Mouse (Mus musculus): ENCODE data around the gene Cd22. TPM values are rescaled to one million over a fixed set of nuclear protein-coding genes. Genes with fewer than 3 reads are reported as not detected.

The Cd22 gene
- polyA plus RNA-seq, 1 experiment = 0.41 TPM

- TF ChIP-seq POLR2A (IDR thresholded peaks at IDR 0.05; ENCODE audit: control insufficient read depth, low read depth, low read length) (no peak), CTCF (IDR thresholded peaks at IDR 0.05; ENCODE audit: control insufficient read depth, insufficient read depth, insufficient replicate concordance, low read depth, low read length) (no peak)
These were observed 10.5 kb upstream of the Cd22 start for GRCm38 (mm10) chr7:30890681-30891080.

GRCm38 (mm10) chr7:30888786-30889185, 8.6 kb upstream of the Cd22 start:
- H3K4me1 ChIP-seq (ENCODE audit: control insufficient read depth, insufficient read depth, low read length) = peaks cover 4% of the 10 kb centered on the region; the same call in 1 of the 2 replicates
- H3K36me3 ChIP-seq (ENCODE audit: control insufficient read depth, insufficient read depth, low read length) = no peaks in the 10 kb centered on the region
- H3K4me3 ChIP-seq (ENCODE audit: control insufficient read depth, low read depth, low read length) = no peak overlapping the region
- no peak overlapping the region for H3K27ac ChIP-seq (ENCODE audit: control insufficient read depth, insufficient read depth, low read depth, low read length)
- no peaks in the 10 kb centered on the region for H3K27me3 ChIP-seq (ENCODE audit: control insufficient read depth, insufficient read depth, low read length)
- TF ChIP-seq POLR2A (IDR thresholded peaks at IDR 0.05; ENCODE audit: control insufficient read depth, low read depth, low read length) (no peak), CTCF (IDR thresholded peaks at IDR 0.05; ENCODE audit: control insufficient read depth, insufficient read depth, insufficient replicate concordance, low read depth, low read length) (no peak)

More at GRCm38 (mm10) chr7:30890681-30891080, 10.5 kb upstream of the Cd22 start:
- no peaks in the 10 kb centered on the region for H3K36me3 ChIP-seq (ENCODE audit: control insufficient read depth, insufficient read depth, low read length)
- peaks cover 4% of the 10 kb centered on the region; the same call in 1 of the 2 replicates for H3K4me1 ChIP-seq (ENCODE audit: control insufficient read depth, insufficient read depth, low read length)
- no peaks in the 10 kb centered on the region for H3K27me3 ChIP-seq (ENCODE audit: control insufficient read depth, insufficient read depth, low read length)
- H3K27ac ChIP-seq (ENCODE audit: control insufficient read depth, insufficient read depth, low read depth, low read length) = no peak overlapping the region
- H3K4me3 ChIP-seq (ENCODE audit: control insufficient read depth, low read depth, low read length) = no peak overlapping the region

GRCm38 (mm10) chr7:30887568-30888188, 7.5 kb upstream of the Cd22 start:
- peaks cover 4% of the 10 kb centered on the region; the same call in 1 of the 2 replicates for H3K4me1 ChIP-seq (ENCODE audit: control insufficient read depth, insufficient read depth, low read length)
- H3K4me3 ChIP-seq (ENCODE audit: control insufficient read depth, low read depth, low read length) = no peak overlapping the region
- no peak overlapping the region for H3K27ac ChIP-seq (ENCODE audit: control insufficient read depth, insufficient read depth, low read depth, low read length)
- TF ChIP-seq CTCF (IDR thresholded peaks at IDR 0.05; ENCODE audit: control insufficient read depth, insufficient read depth, insufficient replicate concordance, low read depth, low read length) (no peak), POLR2A (IDR thresholded peaks at IDR 0.05; ENCODE audit: control insufficient read depth, low read depth, low read length) (no peak)
- no peaks in the 10 kb centered on the region for H3K36me3 ChIP-seq (ENCODE audit: control insufficient read depth, insufficient read depth, low read length)
- H3K27me3 ChIP-seq (ENCODE audit: control insufficient read depth, insufficient read depth, low read length) = no peaks in the 10 kb centered on the region

DNA sequence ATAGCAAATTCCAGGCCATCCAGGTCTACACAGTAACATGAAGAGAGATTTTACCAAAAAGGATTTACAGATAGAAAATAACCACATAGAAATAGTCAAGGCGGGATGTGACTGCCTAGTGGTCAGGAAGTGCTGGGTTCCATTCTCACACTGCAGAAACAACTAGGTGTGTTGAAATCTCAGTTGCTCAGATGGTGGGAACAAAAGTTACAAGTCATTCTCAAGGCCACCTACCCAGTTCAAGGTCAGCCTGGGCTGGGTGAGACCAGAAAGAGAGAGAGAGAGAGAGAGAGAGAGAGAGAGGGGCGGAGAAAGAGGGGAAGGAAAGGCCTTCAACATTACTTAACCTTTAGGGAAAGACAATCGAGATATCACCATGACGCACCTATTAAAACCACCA, 6.7 kb upstream of the Cd22 start:
- TF ChIP-seq CTCF (IDR thresholded peaks at IDR 0.05; ENCODE audit: control insufficient read depth, insufficient read depth, insufficient replicate concordance, low read depth, low read length) (no peak), POLR2A (IDR thresholded peaks at IDR 0.05; ENCODE audit: control insufficient read depth, low read depth, low read length) (no peak)
- Histone ChIP-seq H3K4me1 (ENCODE audit: control insufficient read depth, insufficient read depth, low read length) (peaks cover 2% of the 10 kb centered on the region; the same call in 1 of the 2 replicates), H3K27ac (ENCODE audit: control insufficient read depth, insufficient read depth, low read depth, low read length) (no peak overlapping the region), H3K27me3 (ENCODE audit: control insufficient read depth, insufficient read depth, low read length) (no peaks in the 10 kb centered on the region), H3K4me3 (ENCODE audit: control insufficient read depth, low read depth, low read length) (no peak overlapping the region), H3K36me3 (ENCODE audit: control insufficient read depth, insufficient read depth, low read length) (no peaks in the 10 kb centered on the region)

GRCm38 (mm10) chr7:30884047-30884446, 3.9 kb upstream of the Cd22 start:
- no peaks in the 10 kb centered on the region for H3K36me3 ChIP-seq (ENCODE audit: control insufficient read depth, insufficient read depth, low read length)
- TF ChIP-seq POLR2A (IDR thresholded peaks at IDR 0.05; ENCODE audit: control insufficient read depth, low read depth, low read length) (no peak), CTCF (IDR thresholded peaks at IDR 0.05; ENCODE audit: control insufficient read depth, insufficient read depth, insufficient replicate concordance, low read depth, low read length) (no peak)
- no peak overlapping the region for H3K27ac ChIP-seq (ENCODE audit: control insufficient read depth, insufficient read depth, low read depth, low read length)
- no peaks in the 10 kb centered on the region for H3K4me1 ChIP-seq (ENCODE audit: control insufficient read depth, insufficient read depth, low read length)
- no peaks in the 10 kb centered on the region for H3K27me3 ChIP-seq (ENCODE audit: control insufficient read depth, insufficient read depth, low read length)
- H3K4me3 ChIP-seq (ENCODE audit: control insufficient read depth, low read depth, low read length) = no peak overlapping the region

DNA sequence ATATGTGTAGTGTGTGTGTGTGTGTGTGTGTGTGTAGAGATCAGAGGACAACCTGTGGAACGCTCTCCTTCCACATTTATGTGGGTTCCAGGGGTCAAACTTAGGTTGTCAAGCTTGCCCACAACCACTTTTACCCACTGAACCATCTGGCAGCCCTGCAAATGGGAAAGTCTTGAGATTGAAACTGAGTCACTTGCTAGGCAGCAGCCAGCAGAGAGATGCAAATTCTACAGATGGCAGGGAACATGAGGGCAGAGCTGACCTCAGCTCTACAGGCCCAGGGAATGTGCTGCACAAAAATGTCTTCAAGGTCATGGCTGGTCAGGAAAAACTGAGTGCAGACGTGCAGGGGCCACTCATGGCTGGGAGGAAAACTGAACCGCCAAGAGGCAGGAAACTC, 1.2 kb upstream of the Cd22 start:
- Histone ChIP-seq H3K27ac (ENCODE audit: control insufficient read depth, insufficient read depth, low read depth, low read length) (no peak overlapping the region), H3K4me3 (ENCODE audit: control insufficient read depth, low read depth, low read length) (no peak overlapping the region), H3K4me1 (ENCODE audit: control insufficient read depth, insufficient read depth, low read length) (no peaks in the 10 kb centered on the region), H3K36me3 (ENCODE audit: control insufficient read depth, insufficient read depth, low read length) (no peaks in the 10 kb centered on the region), H3K27me3 (ENCODE audit: control insufficient read depth, insufficient read depth, low read length) (no peaks in the 10 kb centered on the region)
- TF ChIP-seq CTCF (IDR thresholded peaks at IDR 0.05; ENCODE audit: control insufficient read depth, insufficient read depth, insufficient replicate concordance, low read depth, low read length) (no peak), POLR2A (IDR thresholded peaks at IDR 0.05; ENCODE audit: control insufficient read depth, low read depth, low read length) (no peak)

- Histone ChIP-seq H3K27me3 (ENCODE audit: control insufficient read depth, insufficient read depth, low read length) (no peaks in the 10 kb centered on the region), H3K4me3 (ENCODE audit: control insufficient read depth, low read depth, low read length) (no peak overlapping the region), H3K27ac (ENCODE audit: control insufficient read depth, insufficient read depth, low read depth, low read length) (no peak overlapping the region), H3K4me1 (ENCODE audit: control insufficient read depth, insufficient read depth, low read length) (no peaks in the 10 kb centered on the region), H3K36me3 (ENCODE audit: control insufficient read depth, insufficient read depth, low read length) (no peaks in the 10 kb centered on the region)
- TF ChIP-seq POLR2A (IDR thresholded peaks at IDR 0.05; ENCODE audit: control insufficient read depth, low read depth, low read length) (no peak), CTCF (IDR thresholded peaks at IDR 0.05; ENCODE audit: control insufficient read depth, insufficient read depth, insufficient replicate concordance, low read depth, low read length) (no peak)
These were observed 1.2 kb downstream of the Cd22 start for GRCm38 (mm10) chr7:30878950-30879349.

All from testis, adult 2 months (tissue).